Mouse (Mus musculus) kidney, embryonic 14.5 days (tissue): Measurements from ENCODE around the gene 1190007I07Rik. TPM values are rescaled to one million over a fixed set of nuclear protein-coding genes. Genes with fewer than 3 reads are reported as not detected.

Source experiments
- ATAC-seq: fragments of 200-750 bp; cut with Nextera tagmentation; 2 replicates; pipeline ENCODE4 v1.8.0; 2017; ENCODE audit warnings: moderate number of reproducible peaks, mild to moderate bottlenecking, moderate TSS enrichment, moderate library complexity; ENCODE audit not compliant: low FRiP score, low TSS enrichment
- H3K27ac ChIP-seq: fragments of 300-500 bp; sonication (generic); 2 replicates; pipeline ENCODE4 v1.5.1; 2014; ENCODE audit warnings: low read depth, mild to moderate bottlenecking, low read length, moderate library complexity, mixed read lengths
- H3K27me3 ChIP-seq: fragments of 300-500 bp; sonication (generic); 2 replicates; pipeline ENCODE4 v1.6.1; 2014; ENCODE audit warnings: mild to moderate bottlenecking, low read length; ENCODE audit not compliant: control insufficient read depth, insufficient read depth
- H3K36me3 ChIP-seq: fragments of 300-500 bp; sonication (generic); 2 replicates; pipeline ENCODE4 v1.6.1; 2014; ENCODE audit warnings: low read length, mixed read lengths; ENCODE audit not compliant: control insufficient read depth, insufficient read depth
- H3K4me1 ChIP-seq: fragments of 300-500 bp; sonication (generic); 2 replicates; pipeline ENCODE4 v1.6.1; 2014; ENCODE audit warnings: low read length, mixed read lengths; ENCODE audit not compliant: control insufficient read depth, insufficient read depth
- H3K4me2 ChIP-seq: fragments of 300-500 bp; sonication (generic); replicated peaks from 2 replicates; pipeline ENCODE4 v1.6.1; 2014; ENCODE audit warnings: low read depth, mild to moderate bottlenecking, low read length
- H3K4me3 ChIP-seq: fragments of 300-500 bp; sonication (generic); 2 replicates; pipeline ENCODE4 v1.5.1; 2014; ENCODE audit warnings: mild to moderate bottlenecking, low read length
- H3K9ac ChIP-seq: fragments of 300-500 bp; sonication (generic); 2 replicates; pipeline ENCODE4 v1.6.1; 2014; ENCODE audit warnings: low read depth, mild to moderate bottlenecking, low read length, moderate library complexity
- H3K9me3 ChIP-seq: fragments of 300-500 bp; sonication (generic); 2 replicates; pipeline ENCODE4 v1.6.1; 2016; ENCODE audit warnings: low read length; ENCODE audit not compliant: control insufficient read depth
- WGBS: fragments of 180-500 bp; shearing (Covaris S2); extraction: QIAGEN DNeasy Blood & Tissue Kit; methylation state at CpG from one replicate; pipeline ENCODE4 v1.1.7; 2014; 5-methylcytosine and 5-hydroxymethylcytosine counted together
- polyA plus RNA-seq: library from polyadenylated mRNA; unstranded; fragments of >200 nt; fragmentation: Nextera tagmentation; extraction: Ambion mirVana; gene quantifications from 2 replicates; pipeline ENCODE4 v1.2.1, GENCODE M21; 2014

1190007I07Rik gene
- polyA plus RNA-seq, 1 experiment from 2014 or later = 56.2 TPM

DNA sequence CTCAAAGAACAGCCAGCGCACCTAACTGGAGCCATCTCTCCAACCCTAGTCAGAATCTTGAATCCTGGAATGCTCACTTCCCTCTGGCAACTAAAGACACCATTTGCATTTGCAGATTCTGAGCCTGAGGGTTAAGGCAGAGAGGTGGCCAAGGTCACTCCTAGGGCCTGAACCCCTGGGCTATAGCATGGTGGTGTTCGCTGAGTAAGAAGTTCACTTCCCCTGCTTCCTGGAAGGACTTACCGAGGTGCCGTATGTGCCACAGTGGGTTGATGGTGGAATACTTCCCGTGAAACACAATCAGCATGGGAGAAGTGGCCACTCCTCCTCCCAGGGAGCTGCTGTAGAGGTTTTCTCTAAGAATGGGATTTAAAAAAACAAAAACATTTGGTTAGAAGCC lies 29.6 kb upstream of the 1190007I07Rik start:
- 67% methylated on average over 5 of the region's 5 CpGs for WGBS
- H3K36me3 ChIP-seq = peaks cover 18% of the 10 kb centered on the region
- H3K4me2 ChIP-seq = no peak overlapping the region
- H3K9ac ChIP-seq = no peak overlapping the region
- no peak overlapping the region for H3K27ac ChIP-seq
- H3K9me3 ChIP-seq = no peaks in the 10 kb centered on the region
- no peaks in the 10 kb centered on the region for H3K27me3 ChIP-seq
- H3K4me3 ChIP-seq = no peak overlapping the region
- no peaks in the 10 kb centered on the region for H3K4me1 ChIP-seq
- ATAC-seq = no peak

DNA sequence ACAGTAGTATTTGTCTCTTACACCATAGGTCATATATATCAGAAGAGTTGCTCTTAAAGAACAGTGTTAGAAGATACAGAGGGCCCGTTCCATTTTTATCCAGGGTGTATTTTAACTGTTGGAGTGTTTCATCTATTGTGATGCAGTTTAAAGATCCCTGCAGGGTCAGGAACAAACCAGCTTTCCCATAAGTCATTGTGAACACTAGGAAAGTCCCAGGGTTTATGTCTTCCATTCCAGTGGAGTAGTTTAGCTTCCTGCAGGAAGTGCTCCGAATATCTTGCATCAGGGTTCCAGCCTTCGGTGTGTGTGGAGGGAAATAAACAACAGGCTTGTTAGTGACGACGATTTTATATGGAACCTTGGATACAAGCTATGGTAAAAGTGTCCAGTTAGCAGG lies 28.2 kb upstream of the 1190007I07Rik start:
- ATAC-seq = no peak
- no peak overlapping the region for H3K4me2 ChIP-seq
- no peak overlapping the region for H3K9ac ChIP-seq
- no peak overlapping the region for H3K27ac ChIP-seq
- H3K27me3 ChIP-seq = no peaks in the 10 kb centered on the region
- WGBS = 84% methylated on average over 5 of the region's 5 CpGs
- no peaks in the 10 kb centered on the region for H3K9me3 ChIP-seq
- no peaks in the 10 kb centered on the region for H3K4me1 ChIP-seq
- peaks cover 32% of the 10 kb centered on the region for H3K36me3 ChIP-seq
- H3K4me3 ChIP-seq = no peak overlapping the region

DNA sequence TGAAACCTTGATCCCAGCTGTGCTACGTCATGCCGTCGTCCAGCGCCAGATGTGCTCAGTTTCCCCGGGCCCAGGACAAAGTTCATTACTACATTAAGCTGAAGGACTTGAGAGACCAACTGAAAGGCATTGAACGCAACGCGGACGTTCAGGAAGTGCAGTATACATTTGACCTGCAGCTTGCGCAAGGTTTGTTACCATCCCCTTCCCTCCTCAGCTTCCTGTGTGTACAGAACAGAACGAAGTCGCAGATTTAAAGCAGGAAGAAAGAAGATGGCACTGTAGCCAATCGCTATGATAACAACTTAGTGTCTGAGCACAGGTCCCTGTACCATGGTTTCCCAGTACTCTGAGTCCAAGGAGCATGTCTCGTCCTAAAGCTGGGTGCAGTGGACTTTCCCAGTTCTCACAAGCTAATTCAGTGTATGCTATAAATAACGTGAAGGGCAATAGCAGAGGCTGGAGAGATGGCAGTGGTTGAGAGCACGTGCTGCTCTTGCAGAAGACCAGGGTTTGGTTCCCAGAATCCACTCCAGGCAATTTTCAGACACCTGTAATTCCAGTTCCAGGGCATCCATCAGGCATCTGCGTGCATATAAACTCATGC lies 24.3 kb upstream of the 1190007I07Rik start:
- 77% methylated on average over 17 of the region's 17 CpGs for WGBS

DNA sequence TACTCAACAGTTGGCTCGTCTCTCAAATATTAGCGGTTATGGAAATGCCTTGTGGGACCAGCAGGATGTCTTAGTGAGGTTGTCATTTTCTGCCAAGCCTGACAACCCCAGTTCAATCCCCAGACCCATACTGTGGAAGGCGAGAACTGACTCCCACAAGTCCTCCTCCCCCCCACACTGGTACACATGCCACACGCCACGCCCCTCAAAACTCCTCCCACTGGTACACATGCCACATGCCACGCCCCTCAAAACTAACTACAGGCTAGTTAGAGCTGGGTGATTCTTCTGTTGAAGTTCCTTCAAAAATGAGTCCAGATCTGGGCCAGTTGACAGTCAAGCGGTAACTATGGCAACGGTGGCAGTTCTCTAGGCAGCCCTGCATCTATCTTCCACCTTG lies 23.1 kb upstream of the 1190007I07Rik start:
- ATAC-seq = 0 out of 2 replicates have a peak, but pooled peaks have one; percentile 32
- 91% methylated on average over 8 of the region's 8 CpGs for WGBS

More for the DNA sequence above, 24.3 kb upstream of the 1190007I07Rik start:
- Histone ChIP-seq H3K27ac (no peak overlapping the region), H3K36me3 (peaks cover 68% of the 10 kb centered on the region), H3K9ac (no peak overlapping the region), H3K27me3 (no peaks in the 10 kb centered on the region), H3K9me3 (no peaks in the 10 kb centered on the region), H3K4me1 (no peaks in the 10 kb centered on the region), H3K4me2 (no peak overlapping the region), H3K4me3 (no peak overlapping the region)
- ATAC-seq = no peak

DNA sequence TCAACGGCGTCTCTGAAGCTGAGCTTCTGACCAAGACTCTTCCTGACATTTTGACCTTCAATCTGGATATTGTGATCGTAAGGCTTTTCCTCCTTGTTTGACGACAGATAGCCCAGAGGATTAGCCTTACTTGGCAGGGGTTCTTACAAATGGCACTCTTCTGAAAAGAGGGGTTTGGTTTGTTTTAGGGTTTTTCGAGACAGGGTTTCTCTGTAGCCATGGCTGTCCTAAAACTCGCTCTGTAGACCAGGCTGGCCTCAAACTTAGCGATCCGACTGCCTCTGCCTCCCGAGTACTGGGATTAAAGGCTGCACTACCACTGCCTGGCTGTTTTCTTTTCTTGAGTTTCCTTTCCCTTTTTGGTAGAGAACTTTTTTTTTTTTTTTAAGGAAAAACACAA lies 18.5 kb upstream of the 1190007I07Rik start:
- Histone ChIP-seq H3K4me2 (no peak overlapping the region), H3K9me3 (no peaks in the 10 kb centered on the region), H3K27me3 (no peaks in the 10 kb centered on the region), H3K27ac (no peak overlapping the region), H3K9ac (no peak overlapping the region), H3K4me3 (no peak overlapping the region), H3K36me3 (peaks cover 89% of the 10 kb centered on the region), H3K4me1 (no peaks in the 10 kb centered on the region)
- 96% methylated on average over 9 of the region's 9 CpGs for WGBS
- no peak for ATAC-seq

More for the DNA sequence above, 23.1 kb upstream of the 1190007I07Rik start:
- no peak overlapping the region for H3K4me2 ChIP-seq
- no peaks in the 10 kb centered on the region for H3K4me1 ChIP-seq
- H3K9ac ChIP-seq = no peak overlapping the region
- no peak overlapping the region for H3K4me3 ChIP-seq
- H3K9me3 ChIP-seq = no peaks in the 10 kb centered on the region
- H3K27ac ChIP-seq = no peak overlapping the region
- H3K36me3 ChIP-seq = peaks cover 80% of the 10 kb centered on the region
- H3K27me3 ChIP-seq = no peaks in the 10 kb centered on the region

DNA sequence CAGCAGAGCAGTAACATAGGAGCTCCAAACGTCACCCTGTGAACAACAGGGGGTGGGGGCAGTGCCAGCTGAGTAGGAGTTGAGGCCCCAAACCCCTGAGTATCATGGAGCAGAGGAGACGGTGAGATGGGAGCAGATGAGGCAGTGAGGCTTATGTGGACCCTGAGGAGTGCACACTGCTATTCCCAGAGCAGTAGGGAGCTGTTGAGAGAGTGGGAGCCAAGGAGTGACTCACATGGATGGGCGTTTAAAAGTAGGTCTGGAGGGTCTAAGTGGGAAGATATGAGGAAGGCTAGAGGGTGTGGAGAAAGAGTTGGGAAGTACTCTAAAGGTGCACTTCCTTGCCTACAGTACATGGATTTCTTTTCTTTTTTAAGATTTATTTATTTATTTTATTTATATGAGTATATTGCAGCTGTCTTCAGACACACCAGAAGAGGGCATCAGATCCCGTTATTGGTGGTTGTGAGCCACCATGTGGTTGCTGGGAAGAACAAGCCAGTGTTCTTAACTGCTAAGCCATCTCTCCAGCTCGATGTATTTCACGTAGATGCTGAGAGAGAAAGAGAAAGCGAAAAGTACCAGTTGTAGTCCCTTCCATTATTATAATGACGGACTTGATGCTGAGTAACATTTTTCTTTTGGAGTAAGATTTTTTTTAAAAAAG lies 16.1 kb upstream of the 1190007I07Rik start:
- WGBS = 87% methylated on average over 8 of the region's 8 CpGs

DNA sequence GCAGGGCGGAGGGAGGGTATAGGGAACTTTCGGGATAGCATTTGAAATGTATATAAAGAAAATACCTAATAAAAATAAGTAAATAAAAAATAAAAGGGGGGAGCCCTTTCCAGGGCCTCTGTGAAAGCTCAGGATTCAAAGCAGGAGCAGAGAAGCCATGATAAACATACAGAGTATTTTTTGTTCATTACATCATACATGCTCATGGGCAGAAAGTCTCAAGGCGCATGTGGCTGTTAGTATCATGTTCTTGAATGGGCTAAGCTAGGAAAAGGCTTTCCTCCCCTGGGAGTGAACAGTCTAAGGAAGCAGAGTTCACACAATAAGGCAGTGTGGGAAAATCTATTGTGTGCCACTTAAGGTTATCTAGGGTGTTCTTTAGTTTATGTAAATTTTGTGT lies 13.3 kb upstream of the 1190007I07Rik start:
- no peak for ATAC-seq
- peaks cover 5% of the 10 kb centered on the region for H3K4me1 ChIP-seq
- H3K27me3 ChIP-seq = no peaks in the 10 kb centered on the region
- H3K27ac ChIP-seq = no peak overlapping the region
- no peaks in the 10 kb centered on the region for H3K9me3 ChIP-seq
- H3K4me2 ChIP-seq = no peak overlapping the region
- no peak overlapping the region for H3K4me3 ChIP-seq
- no peak overlapping the region for H3K9ac ChIP-seq
- H3K36me3 ChIP-seq = peaks cover 49% of the 10 kb centered on the region
- 89% methylated on average over 3 of the region's 3 CpGs for WGBS

More for the DNA sequence above, 16.1 kb upstream of the 1190007I07Rik start:
- Histone ChIP-seq H3K9me3 (no peaks in the 10 kb centered on the region), H3K36me3 (peaks cover 69% of the 10 kb centered on the region), H3K9ac (no peak overlapping the region), H3K4me2 (no peak overlapping the region), H3K27ac (no peak overlapping the region), H3K4me3 (no peak overlapping the region), H3K4me1 (no peaks in the 10 kb centered on the region), H3K27me3 (no peaks in the 10 kb centered on the region)
- ATAC-seq = no peak

DNA sequence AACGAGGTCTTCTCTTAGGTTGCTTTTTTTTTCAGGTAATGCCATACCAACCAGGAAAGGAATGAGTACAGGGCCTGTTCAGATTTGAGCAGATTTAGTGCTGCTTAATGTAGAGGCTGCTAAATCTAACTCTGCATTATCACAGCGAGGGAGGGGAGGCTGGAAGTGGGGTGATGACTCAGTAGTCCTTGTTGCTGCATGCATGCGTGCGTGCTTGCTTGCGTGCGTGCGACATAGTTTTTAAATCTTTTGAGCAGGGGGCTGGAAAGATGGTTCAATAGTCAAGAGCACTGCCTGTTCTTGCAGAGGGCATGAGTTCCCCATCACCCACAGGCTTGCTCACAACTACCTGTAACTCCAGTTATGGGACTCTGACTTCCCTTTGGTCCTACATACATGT lies 11.3 kb upstream of the 1190007I07Rik start:
- WGBS = 98% methylated on average over 7 of the region's 7 CpGs
- Histone ChIP-seq H3K4me2 (no peak overlapping the region), H3K9me3 (no peaks in the 10 kb centered on the region), H3K9ac (no peak overlapping the region), H3K27me3 (no peaks in the 10 kb centered on the region), H3K4me1 (peaks cover 14% of the 10 kb centered on the region), H3K36me3 (peaks cover 29% of the 10 kb centered on the region), H3K27ac (no peak overlapping the region), H3K4me3 (no peak overlapping the region)
- no peak for ATAC-seq

DNA sequence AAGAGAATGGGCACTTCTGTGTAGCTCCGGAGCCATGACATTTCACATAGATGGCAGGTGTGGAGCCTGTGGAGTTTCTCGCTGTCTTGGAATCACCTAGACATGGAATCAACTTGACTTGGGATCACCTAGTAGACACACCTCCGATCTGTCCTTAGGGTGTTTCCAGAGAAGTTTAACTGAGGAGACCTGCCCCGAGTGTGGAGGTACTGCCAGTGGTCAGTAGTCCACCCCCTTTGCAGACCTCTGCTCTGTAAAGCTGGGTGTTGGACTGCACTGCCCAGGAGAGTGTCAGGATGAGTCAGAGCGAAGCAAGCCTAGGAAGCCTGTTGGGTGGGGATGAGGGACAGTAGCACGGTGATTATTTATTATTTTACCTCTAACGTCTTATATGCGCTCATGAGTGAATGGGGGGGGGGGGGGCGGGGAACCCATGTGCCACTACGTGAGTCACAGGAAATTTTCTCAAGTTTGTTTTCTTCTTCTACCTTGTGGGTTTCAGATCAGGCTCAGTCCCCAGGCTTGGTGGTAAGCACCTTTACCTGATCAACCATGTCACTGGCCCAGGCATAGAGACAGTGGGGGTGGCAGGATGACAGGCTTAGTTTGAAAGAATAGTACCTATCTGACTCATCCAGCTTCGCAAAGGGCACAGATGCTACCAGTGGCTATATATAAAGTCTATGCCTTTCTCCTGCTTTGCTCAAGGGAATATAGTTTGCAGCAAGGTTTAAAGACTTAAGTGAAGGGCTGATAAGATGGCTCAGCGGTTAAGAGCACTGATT lies 9.7 kb upstream of the 1190007I07Rik start:
- Histone ChIP-seq H3K4me2 (no peak overlapping the region), H3K4me1 (peaks cover 14% of the 10 kb centered on the region), H3K4me3 (no peak overlapping the region), H3K9me3 (no peaks in the 10 kb centered on the region), H3K36me3 (peaks cover 20% of the 10 kb centered on the region; the same call in 1 of the 2 replicates), H3K27ac (no peak overlapping the region), H3K27me3 (no peaks in the 10 kb centered on the region), H3K9ac (no peak overlapping the region)
- WGBS = 97% methylated on average over 12 of the region's 12 CpGs
- no peak for ATAC-seq
